Mouse (Mus musculus) bone marrow, adult 2 months (tissue): ENCODE measurements around the gene Camta1.

ENCODE experiments used
- CTCF ChIP-seq: fragments of 200-500 bp; IDR thresholded peaks from 2 replicates; pipeline ENCODE4 v1.5.1; 2011; ENCODE audit warnings: low read length, control low read depth; ENCODE audit not compliant: control insufficient read depth, insufficient read depth
- POLR2A ChIP-seq: fragments of 200-500 bp; IDR thresholded peaks from 2 replicates; pipeline ENCODE4 v1.6.1; 2011; ENCODE audit warnings: low read depth, mild to moderate bottlenecking, control low read depth, low read length, borderline replicate concordance; ENCODE audit not compliant: control insufficient read depth

DNA sequence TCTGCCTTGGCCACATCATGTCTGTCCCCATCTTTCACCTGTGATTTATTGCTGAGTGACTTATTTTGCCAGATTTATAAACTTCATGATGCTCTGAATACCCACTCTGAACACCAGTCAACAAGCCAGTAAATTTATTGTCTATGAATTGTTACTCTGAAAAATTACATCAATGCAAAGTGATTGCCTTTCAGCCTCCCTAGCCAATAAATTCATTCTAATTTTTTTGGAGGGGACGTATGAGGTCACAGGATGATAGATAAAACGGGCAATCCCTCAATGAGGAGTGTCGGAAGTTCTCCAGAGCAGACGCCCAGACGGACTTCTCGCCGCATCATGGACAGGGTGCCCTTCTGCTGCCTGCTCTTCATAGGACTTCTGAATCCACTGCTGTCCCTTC lies 864.9 kb downstream of the Camta1 start, which contains the start of gene Uts2:
- TF ChIP-seq CTCF (no peak), POLR2A (no peak)
